Mouse (Mus musculus) embryonic stem cell, embryonic (primary cell): ENCODE data around the gene Btg4.

ENCODE experiments used
- CTCF ChIA-PET, 4 experiments: fragments of 300-600 bp in 2 of 4; fragments of 350-600 bp in 2 of 4; sonication (Branson Sonifier 250); formaldehyde crosslinking; loops; one replicate each; lab custom pipeline; 2022; ENCODE audit warnings: inconsistent platforms in 2 of 4; lab: Charles Lee
- POLR2A ChIA-PET, 4 experiments: fragments of 300-600 bp in 2 of 4; fragments of 350-600 bp in 2 of 4; sonication (Branson Sonifier 250); formaldehyde crosslinking; loops; one replicate each; lab custom pipeline; 2022; ENCODE audit warnings: antibody characterized with exemption in 4 of 4, inconsistent platforms in 1 of 4; lab: Charles Lee

The Btg4 gene

GRCm38 (mm10) chr9:51060601-51061000 lies at the start of gene Btg4:
Gene Btg4 (plus strand): TSS chr9:51060901.
- ChIA-PET CTCF (no interaction called here), POLR2A (no interaction called here)

GRCm38 (mm10) chr9:51013644-51014043 lies 47.1 kb upstream of the Btg4 start:
- CTCF ChIA-PET: no interaction called here

GRCm38 (mm10) chr9:51015732-51016131 lies 45.0 kb upstream of the Btg4 start:
- ChIA-PET POLR2A (no interaction called here), CTCF (no interaction called here)

More at GRCm38 (mm10) chr9:51013644-51014043, 47.1 kb upstream of the Btg4 start:
- POLR2A ChIA-PET: no interaction called here

- POLR2A ChIA-PET: no interaction called here
- CTCF ChIA-PET: interaction anchor here in 1 of 4 experiments (0.6 kb wide), 1 partner anchor 179 kb away, joined by 6 read pairs; no protein-coding TSS in a partner anchor
Observed at GRCm38 (mm10) chr9:51019670-51020069, 41.0 kb upstream of the Btg4 start.

- ChIA-PET CTCF (no interaction called here), POLR2A (no interaction called here)
Observed at GRCm38 (mm10) chr9:51020351-51020750, 40.4 kb upstream of the Btg4 start.

GRCm38 (mm10) chr9:51021123-51021795 lies 39.4 kb upstream of the Btg4 start:
- ChIA-PET CTCF (no interaction called here), POLR2A (no interaction called here)

- ChIA-PET CTCF (no interaction called here), POLR2A (no interaction called here)
Observed at GRCm38 (mm10) chr9:51026952-51027351, 33.7 kb upstream of the Btg4 start.

GRCm38 (mm10) chr9:51030147-51030546 lies 30.6 kb upstream of the Btg4 start:
- ChIA-PET POLR2A (no interaction called here), CTCF (interaction anchor here in 1 of 4 experiments (0.6 kb wide), 1 partner anchor 138 kb away, joined by 4 read pairs; no protein-coding TSS in a partner anchor)

GRCm38 (mm10) chr9:51031603-51032002 lies 29.1 kb upstream of the Btg4 start:
- ChIA-PET POLR2A (interaction anchor here in 1 of 4 experiments (0.8 kb wide), 1 partner anchor 14 kb away, joined by 4 read pairs; no protein-coding TSS in a partner anchor), CTCF (interaction anchor here in 1 of 4 experiments (0.7 kb wide), 1 partner anchor 1127 kb away, joined by 3 read pairs; no protein-coding TSS in a partner anchor)

GRCm38 (mm10) chr9:51032291-51032690 lies 28.4 kb upstream of the Btg4 start:
- ChIA-PET POLR2A (interaction anchor here in 2 of 4 experiments (0.6 to 0.8 kb wide), 3 partner anchors 15 to 486 kb away, joined by 3 to 4 read pairs (median 3); no protein-coding TSS in a partner anchor), CTCF (no interaction called here)

GRCm38 (mm10) chr9:51032785-51033529 lies 27.7 kb upstream of the Btg4 start:
- CTCF ChIA-PET: interaction anchor here in 1 of 4 experiments (0.7 kb wide), 1 partner anchor 26 kb away, joined by 3 read pairs; no protein-coding TSS in a partner anchor
- POLR2A ChIA-PET: interaction anchor here in 1 of 4 experiments (0.6 kb wide), 1 partner anchor 485 kb away, joined by 3 read pairs; no protein-coding TSS in a partner anchor

- POLR2A ChIA-PET: no interaction called here
- CTCF ChIA-PET: no interaction called here
Observed at GRCm38 (mm10) chr9:51041491-51041980, 19.2 kb upstream of the Btg4 start.

GRCm38 (mm10) chr9:51042136-51042535 lies 18.6 kb upstream of the Btg4 start:
- CTCF ChIA-PET: no interaction called here
- POLR2A ChIA-PET: no interaction called here

GRCm38 (mm10) chr9:51052180-51052579 lies 8.5 kb upstream of the Btg4 start:
- ChIA-PET CTCF (no interaction called here), POLR2A (no interaction called here)

GRCm38 (mm10) chr9:51056360-51057324 lies 4.1 kb upstream of the Btg4 start:
- CTCF ChIA-PET: interaction anchor here in 2 of 4 experiments (0.6 kb wide), 2 partner anchors 144 to 206 kb away, joined by 3 read pairs; no protein-coding TSS in a partner anchor

GRCm38 (mm10) chr9:51058951-51059521 lies 1.7 kb upstream of the Btg4 start:
- ChIA-PET POLR2A (no interaction called here), CTCF (no interaction called here)

More at GRCm38 (mm10) chr9:51056360-51057324, 4.1 kb upstream of the Btg4 start:
- POLR2A ChIA-PET: interaction anchor here in 2 of 4 experiments (0.5 to 0.7 kb wide), 3 partner anchors 20 to 198 kb away, joined by 3 to 5 read pairs (median 5); no protein-coding TSS in a partner anchor

GRCm38 (mm10) chr9:51068202-51068601 lies 7.5 kb downstream of the Btg4 start:
- ChIA-PET POLR2A (no interaction called here), CTCF (no interaction called here)

GRCm38 (mm10) chr9:51070801-51071200 lies 10.1 kb downstream of the Btg4 start:
- POLR2A ChIA-PET: no interaction called here
- CTCF ChIA-PET: no interaction called here
